Mouse (Mus musculus) neural tube, embryonic 14.5 days (tissue): ENCODE results near the gene Hist1h1a. TPM values are rescaled to one million over a fixed set of nuclear protein-coding genes. Genes with fewer than 3 reads are reported as not detected.

Experiments
- ATAC-seq: fragments of 200-750 bp; cut with Nextera tagmentation; 2 replicates; pipeline ENCODE4 v1.8.0; 2017; ENCODE audit warnings: low read depth, mild to moderate bottlenecking, moderate TSS enrichment, moderate library complexity
- H3K27ac ChIP-seq: fragments of 300-500 bp; sonication (generic); 2 replicates; pipeline ENCODE4 v1.5.1; 2014; ENCODE audit warnings: low read depth, mild to moderate bottlenecking, control low read depth, low read length, moderate library complexity, mixed read lengths
- H3K27me3 ChIP-seq: fragments of 300-500 bp; sonication (generic); 2 replicates; pipeline ENCODE4 v1.6.1; 2014; ENCODE audit warnings: low read length; ENCODE audit not compliant: control insufficient read depth, insufficient read depth
- H3K36me3 ChIP-seq: fragments of 300-500 bp; sonication (generic); 2 replicates; pipeline ENCODE4 v1.6.1; 2014; ENCODE audit warnings: low read length, mixed read lengths; ENCODE audit not compliant: control insufficient read depth, insufficient read depth
- H3K4me1 ChIP-seq: fragments of 300-500 bp; sonication (generic); 2 replicates; pipeline ENCODE4 v1.6.1; 2014; ENCODE audit warnings: low read length; ENCODE audit not compliant: control insufficient read depth, insufficient read depth
- H3K4me2 ChIP-seq: fragments of 300-500 bp; sonication (generic); 2 replicates; pipeline ENCODE4 v1.6.1; 2014; ENCODE audit warnings: mild to moderate bottlenecking, low read depth, low read length, control low read depth
- H3K4me3 ChIP-seq: fragments of 300-500 bp; sonication (generic); 2 replicates; pipeline ENCODE4 v1.5.1; 2014; ENCODE audit warnings: low read depth, low read length, control low read depth, mixed read lengths
- H3K9ac ChIP-seq: fragments of 300-500 bp; sonication (generic); replicated peaks from 2 replicates; pipeline ENCODE4 v1.6.1; 2014; ENCODE audit warnings: low read depth, mild to moderate bottlenecking, control low read depth, low read length, mixed read lengths
- H3K9me3 ChIP-seq: fragments of 300-500 bp; sonication (generic); 2 replicates; pipeline ENCODE4 v1.6.1; 2016; ENCODE audit warnings: low read length; ENCODE audit not compliant: control insufficient read depth
- WGBS: fragments of 180-500 bp; shearing (Covaris S2); extraction: QIAGEN DNeasy Blood & Tissue Kit; methylation state at CpG from one replicate; pipeline ENCODE4 v1.1.7; 2014; 5-methylcytosine and 5-hydroxymethylcytosine counted together
- microRNA-seq: library from miRNA; unstranded; fragments of <30 nt; microRNA quantifications from one replicate; pipeline ENCODE4, GENCODE M21; 2016
- polyA plus RNA-seq: library from polyadenylated mRNA; unstranded; fragments of >200 nt; fragmentation: Nextera tagmentation; extraction: Ambion mirVana; gene quantifications from 2 replicates; pipeline ENCODE4 v1.2.1, GENCODE M21; 2014

Gene Hist1h1a
- polyA plus RNA-seq, 1 experiment from 2014 or later, result not detected

- no peak for ATAC-seq
- H3K4me2 ChIP-seq, result no peak overlapping the region
- H3K9ac ChIP-seq, result no peak overlapping the region
- no peak overlapping the region for H3K4me3 ChIP-seq
- H3K27ac ChIP-seq, result no peak overlapping the region
- 94% methylated on average over 7 of the region's 7 CpGs for whole genome bisulfite sequencing
- H3K27me3 ChIP-seq, result no peaks in the 10 kb centered on the region
- no peaks in the 10 kb centered on the region for H3K9me3 ChIP-seq
- H3K4me1 ChIP-seq, result no peaks in the 10 kb centered on the region
- H3K36me3 ChIP-seq, result no peaks in the 10 kb centered on the region
These were observed 14.9 kb downstream of the Hist1h1a start for GRCm38 (mm10) chr13:23778339-23778738.

GRCm38 (mm10) chr13:23779025-23779424, 15.6 kb downstream of the Hist1h1a start:
- H3K9me3 ChIP-seq, result no peaks in the 10 kb centered on the region
- H3K36me3 ChIP-seq, result no peaks in the 10 kb centered on the region
- no peaks in the 10 kb centered on the region for H3K4me1 ChIP-seq
- no peak overlapping the region for H3K4me3 ChIP-seq
- H3K4me2 ChIP-seq, result no peak overlapping the region
- 89% methylated on average over 4 of the region's 4 CpGs for whole genome bisulfite sequencing
- ATAC-seq, result no peak
- H3K27ac ChIP-seq, result no peak overlapping the region
- H3K27me3 ChIP-seq, result no peaks in the 10 kb centered on the region
- no peak overlapping the region for H3K9ac ChIP-seq

- H3K4me1 ChIP-seq, result no peaks in the 10 kb centered on the region
- 49% methylated on average over 2 of the region's 2 CpGs for WGBS
- peak; percentile 88 for ATAC-seq
These were observed 29.1 kb downstream of the Hist1h1a start for GRCm38 (mm10) chr13:23792520-23792919.

GRCm38 (mm10) chr13:23799405-23799804, 35.9 kb downstream of the Hist1h1a start:
- Histone ChIP-seq H3K27me3 (no peaks in the 10 kb centered on the region), H3K36me3 (no peaks in the 10 kb centered on the region), H3K4me2 (no peak overlapping the region), H3K27ac (no peak overlapping the region), H3K4me3 (no peak overlapping the region), H3K4me1 (no peaks in the 10 kb centered on the region), H3K9me3 (no peaks in the 10 kb centered on the region), H3K9ac (no peak overlapping the region)
- 85% methylated on average over 5 of the region's 5 CpGs for WGBS
- no peak for ATAC-seq

More at GRCm38 (mm10) chr13:23792520-23792919, 29.1 kb downstream of the Hist1h1a start:
- H3K27ac ChIP-seq, result no peak overlapping the region
- no peaks in the 10 kb centered on the region for H3K9me3 ChIP-seq
- H3K27me3 ChIP-seq, result no peaks in the 10 kb centered on the region
- no peak overlapping the region for H3K4me2 ChIP-seq
- H3K4me3 ChIP-seq, result no peak overlapping the region
- H3K36me3 ChIP-seq, result no peaks in the 10 kb centered on the region
- no peak overlapping the region for H3K9ac ChIP-seq

GRCm38 (mm10) chr13:23804532-23804931, 41.1 kb downstream of the Hist1h1a start:
- Histone ChIP-seq H3K27me3 (no peaks in the 10 kb centered on the region), H3K4me1 (no peaks in the 10 kb centered on the region), H3K4me2 (no peak overlapping the region), H3K4me3 (no peak overlapping the region), H3K9me3 (no peaks in the 10 kb centered on the region), H3K36me3 (no peaks in the 10 kb centered on the region), H3K27ac (no peak overlapping the region), H3K9ac (no peak overlapping the region)
- no peak for ATAC-seq
- WGBS, result 83% methylated on average over 2 of the region's 2 CpGs

- H3K27ac ChIP-seq, result no peak within 1 kb of the TSS
- 91% methylated on average over 15 of the region's 15 CpGs for WGBS
- H3K4me2 ChIP-seq, result no peak within 1 kb of the TSS
- H3K9me3 ChIP-seq, result no peaks in the 10 kb centered on the region
- no peaks in the 10 kb centered on the region for H3K4me1 ChIP-seq
- H3K27me3 ChIP-seq, result no peaks in the 10 kb centered on the region
- no peaks in the 10 kb centered on the region for H3K36me3 ChIP-seq
- no peak within 1 kb of the TSS for H3K4me3 ChIP-seq
- H3K9ac ChIP-seq, result no peak within 1 kb of the TSS
- no peak for ATAC-seq
These were observed 43.1 kb downstream of the Hist1h1a start, which contains the start of gene Slc17a2 for GRCm38 (mm10) chr13:23806422-23807052. Gene Slc17a2 (plus strand): TSS chr13:23806993.

Small RNAs within 50 kb of the gene (microRNA-seq; reads per million reads assigned to microRNA genes)
- gene Gm44314 (not detected), gene Gm44484 (not detected)

Other genes starting within 250 kb of the Hist1h1a start
- gene Hist1h4h, start 232.6 kb upstream of the Hist1h1a start, polyA plus RNA-seq, result 1.7 and 2.1 TPM in 2 replicates
- gene Hist1h2af, start 229.8 kb upstream of the Hist1h1a start, polyA plus RNA-seq, result not detected in 2 replicates
- 0.72 TPM in 1 of 2 replicates, not detected in the other for gene Hist1h3g, start 228.2 kb upstream of the Hist1h1a start, polyA plus RNA-seq
- 0.33 TPM in 1 of 2 replicates, not detected in the other for gene Hist1h2bh, start 220.3 kb upstream of the Hist1h1a start, polyA plus RNA-seq
- gene Hist1h3f, start 219.6 kb upstream of the Hist1h1a start, polyA plus RNA-seq, result 0.52 TPM in 1 of 2 replicates, not detected in the other
- not detected in 2 replicates for gene Hist1h4f, start 212.0 kb upstream of the Hist1h1a start, polyA plus RNA-seq
- 0.07 and 0.13 TPM in 2 replicates for gene Hist1h1d, start 210.4 kb upstream of the Hist1h1a start, polyA plus RNA-seq
- 1.9 and 2.4 TPM in 2 replicates for gene Hist1h3e, start 201.3 kb upstream of the Hist1h1a start, polyA plus RNA-seq
- 11.7 and 12.9 TPM in 2 replicates for gene Hist1h2ae, start 192.4 kb upstream of the Hist1h1a start, polyA plus RNA-seq
- gene Hist1h2bg, start 192.3 kb upstream of the Hist1h1a start, polyA plus RNA-seq, result 0.75 and 1.1 TPM in 2 replicates
- 0.94 TPM in 1 of 2 replicates, not detected in the other for gene Hist1h2bf, start 189.5 kb upstream of the Hist1h1a start, polyA plus RNA-seq
- 1.1 TPM in 1 of 2 replicates, not detected in the other for gene Hist1h2ad, start 189.3 kb upstream of the Hist1h1a start, polyA plus RNA-seq
- 0.50 and 1.1 TPM in 2 replicates for gene Hist1h3d, start 187.9 kb upstream of the Hist1h1a start, polyA plus RNA-seq
- 23.6 and 25.2 TPM in 2 replicates for gene Hist1h4d, start 182.1 kb upstream of the Hist1h1a start, polyA plus RNA-seq
- 1.1 and 1.3 TPM in 2 replicates for gene Hist1h2be, start 142.5 kb upstream of the Hist1h1a start, polyA plus RNA-seq
- 3.3 and 4.3 TPM in 2 replicates for gene Hist1h1e, start 141.1 kb upstream of the Hist1h1a start, polyA plus RNA-seq
- 0.17 and 0.41 TPM in 2 replicates for gene Hist1h2ac, start 79.7 kb upstream of the Hist1h1a start, polyA plus RNA-seq
- gene Hist1h2bc, start 79.5 kb upstream of the Hist1h1a start, polyA plus RNA-seq, result 11.6 and 20.8 TPM in 2 replicates
- gene Hist1h1t, start 67.9 kb upstream of the Hist1h1a start, polyA plus RNA-seq, result not detected in 2 replicates
- 2.1 and 3.5 TPM in 2 replicates for gene Hist1h4c, start 65.2 kb upstream of the Hist1h1a start, polyA plus RNA-seq
- 2.4 and 4.7 TPM in 2 replicates for gene Hfe, start 52.8 kb upstream of the Hist1h1a start, polyA plus RNA-seq
- gene Hist1h1c, start 24.9 kb upstream of the Hist1h1a start, polyA plus RNA-seq, result 5.3 and 8.4 TPM in 2 replicates
- gene Hist1h3c, start 18.1 kb upstream of the Hist1h1a start, polyA plus RNA-seq, result not detected in 2 replicates
- gene Hist1h2bb, start 16.9 kb upstream of the Hist1h1a start, polyA plus RNA-seq, result not detected in 2 replicates
- 3.5 and 4.0 TPM in 2 replicates for gene Hist1h2ab, start 12.5 kb upstream of the Hist1h1a start, polyA plus RNA-seq
- 0.51 and 1.3 TPM in 2 replicates for gene Hist1h3b, start 11.4 kb upstream of the Hist1h1a start, polyA plus RNA-seq
- 1.8 TPM in 1 of 2 replicates, not detected in the other for gene Hist1h4b, start 6.7 kb upstream of the Hist1h1a start, polyA plus RNA-seq
- gene Hist1h4a, start 2.4 kb upstream of the Hist1h1a start, polyA plus RNA-seq, result not detected in 2 replicates
- 0.75 and 1.2 TPM in 2 replicates for gene Hist1h3a, start 1.3 kb upstream of the Hist1h1a start, polyA plus RNA-seq
- not detected in 2 replicates for gene Trim38, start 6.2 kb downstream of the Hist1h1a start, polyA plus RNA-seq
- gene Slc17a2, start 43.3 kb downstream of the Hist1h1a start, polyA plus RNA-seq, result not detected in 2 replicates
- gene Slc17a3, start 75.8 kb downstream of the Hist1h1a start, polyA plus RNA-seq, result not detected in 2 replicates
- gene Slc17a1, start 104.1 kb downstream of the Hist1h1a start, polyA plus RNA-seq, result not detected in 2 replicates
- gene Slc17a4, start 151.3 kb downstream of the Hist1h1a start, polyA plus RNA-seq, result 0.08 and 0.19 TPM in 2 replicates
- not detected in 2 replicates for gene Hist1h2ba, start 170.5 kb downstream of the Hist1h1a start, polyA plus RNA-seq
- not detected in 2 replicates for gene Hist1h2aa, start 170.8 kb downstream of the Hist1h1a start, polyA plus RNA-seq
- gene Scgn, start 227.5 kb downstream of the Hist1h1a start, polyA plus RNA-seq, result 0.88 and 0.99 TPM in 2 replicates